Mouse (Mus musculus): ENCODE measurements at regions not wholly inside any gene's neighbourhood (a gene's known extent, or its start where the extent isn't known, plus 50 kb on each side); places are given as distances from the start of the nearest gene placed in this dataset.

GRCm38 (mm10) chr4:82120796-82121195, 584.8 kb downstream of the Nfib start:
- TF ChIP-seq CTCF (conservative IDR thresholded peaks at IDR 0.05; ENCODE audit: insufficient read depth, insufficient read length, low read depth, low read length) (no peak), POLR2A (IDR thresholded peaks at IDR 0.05; ENCODE audit: low read depth, low read length) (no peak)

Measured in kidney, adult 2 months (tissue).